Mouse (Mus musculus) thymus, postnatal 10 days (tissue): ENCODE data around the gene Snx29.
A peak's percentile ranks its signal among the peaks of the same experiment; 100 is the strongest.

Source experiments
- DNase-seq, 2 experiments: peaks; one replicate each; pipeline ENCODE4 v3.0.0; 2021; ENCODE audit warnings: low spot score in 2 of 2

The Snx29 gene

GRCm38 (mm10) chr16:11589782-11590695, 267.3 kb downstream of the Snx29 start:
- DNase-seq = no peak

DNA sequence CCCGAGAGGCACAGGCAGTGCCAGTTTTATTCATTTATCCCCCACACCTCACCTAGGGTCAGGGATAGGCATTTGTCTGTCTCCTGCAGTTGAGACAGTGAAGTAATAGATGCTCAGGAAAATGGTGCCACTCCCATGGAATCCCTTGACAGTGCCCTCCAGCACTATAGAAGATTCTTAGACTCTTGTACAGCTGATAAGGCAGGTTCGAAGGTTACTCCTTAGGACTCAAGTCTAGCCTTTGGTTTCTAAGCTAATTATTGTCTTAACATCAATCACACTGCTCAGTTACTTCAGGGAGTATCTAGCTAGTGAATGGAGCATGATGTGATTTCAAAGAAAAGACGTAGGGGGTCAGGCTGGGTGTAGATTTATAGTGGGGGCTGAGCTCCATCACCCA, 273.9 kb downstream of the Snx29 start:
- DNase-seq = no peak

DNA sequence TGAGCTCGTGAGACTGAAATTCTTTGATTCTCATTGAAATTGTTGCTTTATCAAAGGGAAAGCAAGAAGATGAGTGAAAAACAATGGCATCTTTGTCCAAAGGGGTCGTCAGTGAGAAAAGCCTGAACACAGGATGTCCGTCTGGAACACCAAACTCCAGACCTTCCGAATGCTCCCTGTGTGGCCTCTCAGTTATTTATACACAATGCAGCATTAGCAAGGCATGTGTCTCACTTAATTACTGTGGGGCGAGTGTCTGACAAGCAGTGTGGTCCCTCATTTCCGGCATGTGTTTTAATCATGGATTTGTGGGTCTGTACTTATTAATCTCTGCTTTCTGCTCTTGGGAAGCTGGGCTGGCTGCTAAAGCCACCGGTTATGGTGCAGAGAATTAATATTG, 275.1 kb downstream of the Snx29 start:
- no peak for DNase-seq

- DNase-seq = no peak
Measured at GRCm38 (mm10) chr16:11599523-11599922, 276.8 kb downstream of the Snx29 start.

GRCm38 (mm10) chr16:11601336-11602082, 278.8 kb downstream of the Snx29 start:
- no peak for DNase-seq

- peak in 1 of 2 experiments; percentile 14 for DNase-seq
Measured at GRCm38 (mm10) chr16:11603667-11604422, 281.1 kb downstream of the Snx29 start.

- DNase-seq = no peak
Measured at GRCm38 (mm10) chr16:11612526-11613126, 289.9 kb downstream of the Snx29 start.

- no peak for DNase-seq
Measured at GRCm38 (mm10) chr16:11614401-11615014, 291.8 kb downstream of the Snx29 start.

DNA sequence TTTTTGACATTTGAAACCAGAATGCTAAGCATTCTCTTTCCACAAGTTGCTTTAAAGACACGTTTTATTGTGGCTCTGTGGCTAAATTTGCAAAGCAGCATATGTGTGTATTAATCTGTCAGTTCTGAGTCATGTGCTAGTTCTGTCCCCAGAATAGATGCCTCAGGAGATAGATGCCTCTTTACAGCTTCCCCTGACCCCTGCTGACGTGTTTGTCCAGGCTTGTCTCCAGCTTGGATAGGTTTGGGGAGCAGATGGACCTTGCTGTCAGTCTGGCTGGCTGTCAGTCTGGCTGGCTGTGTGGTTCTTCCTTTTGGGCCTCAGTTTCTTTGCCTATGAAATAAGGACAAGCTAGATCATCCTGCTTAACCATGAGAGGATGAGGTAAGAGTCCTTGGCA, 292.9 kb downstream of the Snx29 start:
- no peak for DNase-seq

DNA sequence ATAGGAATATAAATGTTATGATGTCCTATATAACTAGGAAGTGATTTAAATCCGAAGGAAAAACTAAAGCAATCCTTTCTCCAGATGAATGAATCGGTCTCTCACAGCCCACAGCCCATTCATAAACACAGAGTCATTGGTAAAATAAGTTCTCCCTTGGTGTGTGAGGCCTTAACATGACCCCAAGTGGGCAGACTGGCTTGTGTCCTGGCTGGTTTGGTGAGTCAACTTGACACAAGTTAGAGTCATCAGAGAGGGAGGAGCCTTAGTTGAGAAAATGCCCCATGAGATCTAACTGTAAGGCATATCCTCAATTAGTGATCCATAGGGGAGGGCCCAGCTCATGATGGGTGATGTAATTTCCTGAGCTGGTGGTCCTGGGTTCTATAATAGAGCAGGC, 297.2 kb downstream of the Snx29 start:
- DNase-seq = no peak

DNA sequence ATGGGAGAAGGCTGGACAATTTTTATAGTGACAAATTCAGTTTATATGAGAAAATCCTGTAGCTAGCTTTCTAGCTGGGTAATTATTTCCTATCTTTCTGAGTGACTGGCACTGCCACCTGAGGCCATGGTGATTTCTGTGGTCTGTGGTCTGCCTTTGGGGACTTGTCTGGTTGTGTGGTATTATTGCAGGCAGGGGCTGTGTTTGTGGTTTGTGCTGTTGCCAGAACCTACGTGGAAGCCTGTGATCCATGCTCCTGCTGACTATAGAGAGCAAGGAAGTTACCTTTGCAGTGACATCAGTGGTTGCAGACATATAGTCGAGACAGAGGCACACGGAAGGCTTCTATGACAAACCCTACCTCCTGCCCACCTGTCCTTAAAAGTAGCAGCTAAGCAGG, 298.3 kb downstream of the Snx29 start:
- no peak for DNase-seq

GRCm38 (mm10) chr16:11621664-11622063, 299.0 kb downstream of the Snx29 start:
- DNase-seq = no peak

DNA sequence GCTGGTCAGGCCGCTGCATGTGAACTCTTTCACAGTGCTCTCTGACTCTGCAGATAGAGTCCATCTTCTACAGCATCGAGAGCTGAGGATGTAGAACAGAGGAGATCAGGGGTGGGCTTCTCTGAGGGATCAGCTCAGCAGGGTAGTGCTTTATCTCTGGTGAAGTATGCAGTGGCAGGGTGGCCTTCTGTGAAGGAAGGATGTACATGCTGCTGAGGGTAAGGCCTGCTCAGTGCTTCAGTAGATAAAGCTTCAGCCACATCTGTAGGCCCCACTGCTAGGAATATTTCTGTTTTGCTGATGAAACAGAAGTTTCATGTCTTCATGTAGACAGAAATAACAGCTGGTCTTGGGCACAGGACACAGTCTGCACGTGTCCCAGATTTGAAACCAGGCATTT, 300.3 kb downstream of the Snx29 start:
- DNase-seq = no peak

- DNase-seq = no peak
Measured at GRCm38 (mm10) chr16:11624121-11624520, 301.4 kb downstream of the Snx29 start.

GRCm38 (mm10) chr16:11626004-11626481, 303.3 kb downstream of the Snx29 start:
- DNase-seq = no peak

- no peak for DNase-seq
Measured at GRCm38 (mm10) chr16:11626616-11627015, 303.9 kb downstream of the Snx29 start.

- DNase-seq = no peak
Measured at GRCm38 (mm10) chr16:11627866-11628638, 305.3 kb downstream of the Snx29 start.

DNA sequence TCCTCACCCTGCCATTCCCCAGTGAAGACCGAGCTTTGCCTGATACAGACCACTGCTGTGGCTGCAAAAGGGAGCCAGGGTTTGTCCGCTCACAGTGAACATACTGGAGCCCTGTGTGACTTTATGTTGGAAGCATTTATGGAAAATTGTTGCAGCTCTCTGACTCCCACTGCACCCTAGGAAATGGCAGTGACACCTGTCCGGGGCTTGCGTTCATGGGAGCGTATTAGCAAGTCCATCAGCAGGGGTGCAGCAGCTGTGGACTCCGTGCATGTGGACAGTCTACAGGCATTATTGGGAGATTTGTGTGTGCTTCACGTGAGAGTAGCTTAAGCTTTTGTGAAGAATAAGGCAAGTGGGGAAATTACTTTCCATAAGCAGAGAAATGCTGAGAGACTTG, 307.0 kb downstream of the Snx29 start:
- DNase-seq = no peak

DNA sequence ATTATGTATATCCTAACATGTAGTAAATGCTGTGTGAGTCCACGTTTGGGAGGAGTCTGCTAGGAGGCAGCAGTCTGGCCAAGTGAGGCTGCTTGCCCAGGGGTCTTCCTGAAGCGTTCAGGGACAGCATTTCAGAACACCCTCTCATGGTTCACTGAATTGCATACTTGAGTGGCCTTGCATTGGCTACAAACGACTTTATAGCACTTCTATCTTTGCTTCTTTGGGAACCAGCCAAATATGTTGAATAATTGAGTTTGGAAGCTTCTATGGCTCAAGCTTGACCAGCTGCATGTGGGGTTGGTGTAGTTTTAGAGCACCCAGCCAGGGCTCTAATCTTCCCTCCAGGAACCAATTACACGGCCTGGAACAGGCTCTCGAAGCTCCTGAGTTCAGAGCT, 307.8 kb downstream of the Snx29 start:
- DNase-seq = no peak

- peak in 1 of 2 experiments; percentile 25 for DNase-seq
Measured at GRCm38 (mm10) chr16:11632205-11632747, 309.6 kb downstream of the Snx29 start.
